Mouse (Mus musculus): Measurements from ENCODE around the gene Mtmr3. TPM values are rescaled to one million over a fixed set of nuclear protein-coding genes. Genes with fewer than 3 reads are reported as not detected.
A peak's percentile ranks its signal among the peaks of the same experiment; 100 is the strongest.

The Mtmr3 gene
- polyA plus RNA-seq, 1 experiment from 2014 or later: 44.1 TPM

DNA sequence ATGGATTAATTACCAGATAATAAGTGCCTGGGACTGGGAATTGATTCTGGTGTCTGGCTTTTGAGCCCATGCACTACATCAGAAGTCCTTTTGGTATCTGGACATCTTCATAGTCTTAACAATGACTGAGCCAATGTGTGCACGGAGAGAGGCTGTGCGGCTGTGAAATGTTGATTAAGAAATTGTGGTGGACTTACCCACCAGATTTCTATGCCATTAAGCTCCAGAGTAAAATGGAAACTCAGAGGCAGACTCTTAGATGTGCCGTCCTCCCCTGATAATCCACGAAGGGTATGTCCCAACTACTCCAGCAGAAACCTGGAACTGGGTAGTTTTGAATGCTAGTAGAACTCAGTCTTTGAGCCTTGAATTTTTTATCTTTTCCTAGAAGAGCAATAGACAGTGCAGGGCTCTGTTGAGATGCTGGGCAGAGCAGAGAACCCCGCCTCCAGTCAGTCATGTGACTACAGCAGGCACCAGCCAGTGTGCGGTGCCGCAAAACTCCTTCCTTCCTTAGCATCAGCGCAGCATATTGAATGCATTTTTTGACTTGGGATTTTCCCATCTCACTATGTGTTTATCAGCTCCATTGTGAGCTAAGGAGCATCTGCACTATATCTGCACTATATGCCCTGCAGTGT, 139.6 kb downstream of the Mtmr3 start:
- no peaks in the 10 kb centered on the region for H3K4me1 ChIP-seq (ENCODE audit: control insufficient read depth, insufficient read depth, low read length)
- DNase-seq: no peak
- WGBS: 68% methylated on average over 8 of the region's 8 CpGs
- H3K36me3 ChIP-seq (ENCODE audit: control insufficient read depth, insufficient read depth, low read length): no peaks in the 10 kb centered on the region
- no peaks in the 10 kb centered on the region for H3K27me3 ChIP-seq (ENCODE audit: control insufficient read depth, insufficient read depth, low read length)
- no peak overlapping the region for H3K27ac ChIP-seq (replicated peaks; ENCODE audit: low read depth, low read length)
- H3K9me3 ChIP-seq (ENCODE audit: control insufficient read depth, low read length): no peaks in the 10 kb centered on the region
- no peak overlapping the region for H3K9ac ChIP-seq (replicated peaks; ENCODE audit: low read length)
- no peak overlapping the region for H3K4me3 ChIP-seq (replicated peaks; ENCODE audit: low read depth, low read length)
- H3K4me2 ChIP-seq (ENCODE audit: low read length): peak overlapping the region; percentile 13; the same call in 1 of the 2 replicates
- ATAC-seq (ENCODE audit: low FRiP score, low TSS enrichment): no peak

DNA sequence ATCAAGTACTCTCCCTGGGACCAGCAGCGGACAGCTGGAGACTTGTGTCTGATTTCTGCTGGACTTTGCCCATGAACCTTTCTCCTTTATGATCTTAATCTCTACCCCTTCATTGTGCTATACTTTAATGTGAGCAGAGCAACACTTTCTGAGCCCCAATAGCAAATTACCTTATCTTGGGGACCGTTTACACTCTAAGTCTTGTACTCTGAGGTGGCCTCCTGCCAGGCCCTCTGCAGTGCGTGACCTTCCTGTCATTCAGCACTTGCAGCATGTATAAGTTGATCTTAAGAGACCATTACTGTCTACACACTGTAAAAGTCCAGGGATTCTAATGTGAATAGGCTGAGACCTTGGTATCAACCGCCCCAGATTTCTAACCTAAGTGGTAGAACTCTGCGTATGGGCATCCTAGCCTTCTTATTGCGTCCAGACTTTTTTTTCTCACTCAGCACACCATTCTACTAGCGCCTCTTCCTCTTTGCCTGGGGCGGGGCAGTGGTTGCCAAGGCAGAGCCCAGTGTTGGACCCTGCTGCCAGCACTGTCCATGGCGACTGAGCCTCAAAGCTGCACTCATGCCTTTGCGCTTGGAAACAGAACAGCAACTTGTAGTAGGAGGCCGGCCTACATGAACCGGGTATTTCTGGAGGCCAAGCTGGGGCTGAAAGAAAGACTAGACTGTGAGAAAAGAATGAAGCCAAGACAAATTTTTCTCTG, 142.0 kb downstream of the Mtmr3 start:
- Histone ChIP-seq H3K4me3 (replicated peaks; ENCODE audit: low read depth, low read length) (no peak overlapping the region), H3K9ac (replicated peaks; ENCODE audit: low read length) (no peak overlapping the region), H3K36me3 (ENCODE audit: control insufficient read depth, insufficient read depth, low read length) (no peaks in the 10 kb centered on the region), H3K27me3 (ENCODE audit: control insufficient read depth, insufficient read depth, low read length) (no peaks in the 10 kb centered on the region), H3K4me2 (ENCODE audit: low read length) (no peak overlapping the region), H3K9me3 (ENCODE audit: control insufficient read depth, low read length) (no peaks in the 10 kb centered on the region), H3K4me1 (ENCODE audit: control insufficient read depth, insufficient read depth, low read length) (no peaks in the 10 kb centered on the region), H3K27ac (replicated peaks; ENCODE audit: low read depth, low read length) (no peak overlapping the region)
- ATAC-seq (ENCODE audit: low FRiP score, low TSS enrichment) (no peak), DNase-seq (no peak)
- WGBS: 83% methylated on average over 12 of the region's 12 CpGs

DNA sequence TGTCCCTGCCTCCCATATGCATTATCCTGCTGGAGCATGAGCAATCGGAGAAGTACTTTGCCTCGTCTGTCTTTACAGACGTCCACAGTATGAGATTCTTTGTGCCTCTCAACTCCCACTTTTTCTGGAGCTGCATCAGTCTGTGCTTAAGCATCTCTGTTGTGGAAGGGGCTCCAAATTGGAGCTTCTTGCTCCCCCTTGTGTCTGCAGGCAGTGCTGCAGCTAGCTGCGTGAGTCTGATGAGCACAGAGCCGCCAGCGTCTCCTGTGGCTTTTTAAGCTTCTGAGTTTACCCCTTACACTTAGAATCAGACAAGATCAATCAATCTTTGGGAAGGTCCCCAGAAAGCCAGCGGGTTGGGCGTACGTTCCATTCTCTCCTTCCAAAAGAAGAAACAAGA, 143.5 kb downstream of the Mtmr3 start:
- no peaks in the 10 kb centered on the region for H3K4me1 ChIP-seq (ENCODE audit: control insufficient read depth, insufficient read depth, low read length)
- no peaks in the 10 kb centered on the region for H3K9me3 ChIP-seq (ENCODE audit: control insufficient read depth, low read length)
- no peak for ATAC-seq (ENCODE audit: low FRiP score, low TSS enrichment)
- no peaks in the 10 kb centered on the region for H3K27me3 ChIP-seq (ENCODE audit: control insufficient read depth, insufficient read depth, low read length)
- no peak overlapping the region for H3K27ac ChIP-seq (replicated peaks; ENCODE audit: low read depth, low read length)
- H3K4me3 ChIP-seq (replicated peaks; ENCODE audit: low read depth, low read length): no peak overlapping the region
- peak; percentile 79 for DNase-seq
- WGBS: 21% methylated on average over 9 of the region's 9 CpGs
- no peak overlapping the region for H3K4me2 ChIP-seq (ENCODE audit: low read length)
- H3K36me3 ChIP-seq (ENCODE audit: control insufficient read depth, insufficient read depth, low read length): no peaks in the 10 kb centered on the region
- H3K9ac ChIP-seq (replicated peaks; ENCODE audit: low read length): no peak overlapping the region

DNA sequence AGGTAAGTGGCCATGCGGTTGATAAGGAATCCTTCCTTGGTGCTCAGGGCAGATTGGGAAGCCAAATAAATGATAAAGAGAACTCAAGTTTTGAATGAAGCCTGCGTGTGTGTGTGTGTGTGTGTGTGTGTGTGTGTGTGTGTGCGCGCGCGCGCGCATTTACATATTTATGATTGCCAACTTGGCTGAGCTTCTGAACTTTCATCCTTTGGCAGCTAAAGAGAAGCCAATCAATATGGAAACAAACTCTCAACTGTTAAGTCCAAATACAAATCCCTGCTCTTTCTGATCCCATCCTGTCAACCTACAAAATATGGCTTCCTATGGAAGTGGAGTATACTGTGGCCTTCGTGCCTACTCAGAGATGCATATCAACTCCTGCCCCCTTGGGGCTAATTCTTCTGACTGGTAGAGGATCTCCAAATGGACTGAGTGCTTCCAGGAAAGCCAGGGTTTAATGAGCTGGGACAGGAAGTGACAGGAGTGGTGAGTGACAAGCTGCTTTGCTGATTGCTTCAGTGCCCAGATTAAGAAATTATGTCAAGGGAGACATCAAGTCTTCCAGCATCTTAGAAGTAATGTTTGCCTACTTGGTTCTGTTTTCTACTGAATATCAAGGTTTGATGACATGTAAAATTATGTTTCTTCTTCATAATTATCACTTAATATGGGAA, 148.3 kb downstream of the Mtmr3 start:
- Histone ChIP-seq H3K27ac (replicated peaks; ENCODE audit: low read depth, low read length) (no peak overlapping the region), H3K9ac (replicated peaks; ENCODE audit: low read length) (no peak overlapping the region), H3K27me3 (ENCODE audit: control insufficient read depth, insufficient read depth, low read length) (no peaks in the 10 kb centered on the region), H3K9me3 (ENCODE audit: control insufficient read depth, low read length) (no peaks in the 10 kb centered on the region), H3K4me1 (ENCODE audit: control insufficient read depth, insufficient read depth, low read length) (no peaks in the 10 kb centered on the region), H3K4me3 (replicated peaks; ENCODE audit: low read depth, low read length) (no peak overlapping the region), H3K4me2 (ENCODE audit: low read length) (no peak overlapping the region), H3K36me3 (ENCODE audit: control insufficient read depth, insufficient read depth, low read length) (no peaks in the 10 kb centered on the region)
- no peak for DNase-seq
- no peak for ATAC-seq (ENCODE audit: low FRiP score, low TSS enrichment)
- WGBS: 94% methylated on average over 9 of the region's 9 CpGs

DNA sequence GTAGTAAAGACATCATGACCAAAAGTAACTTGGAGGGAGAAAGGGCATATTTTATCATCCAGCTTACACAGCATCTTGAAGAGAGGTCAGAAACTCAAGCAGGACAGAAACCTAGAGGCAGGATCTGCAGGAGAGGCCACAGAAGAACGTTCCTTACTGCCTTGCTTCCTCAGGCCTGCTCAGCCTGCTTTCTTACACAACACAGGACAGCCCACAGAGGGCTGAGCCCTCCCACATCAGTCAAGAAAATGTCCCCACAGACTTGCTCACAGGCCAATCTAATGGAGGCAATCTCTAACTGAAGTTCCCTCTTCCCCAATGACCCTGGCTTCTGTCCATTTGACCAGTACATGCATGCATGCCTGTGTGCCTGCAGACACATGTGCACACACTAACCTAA, 152.4 kb downstream of the Mtmr3 start:
- Histone ChIP-seq H3K36me3 (ENCODE audit: control insufficient read depth, insufficient read depth, low read length) (no peaks in the 10 kb centered on the region), H3K27ac (replicated peaks; ENCODE audit: low read depth, low read length) (no peak overlapping the region), H3K4me3 (replicated peaks; ENCODE audit: low read depth, low read length) (no peak overlapping the region), H3K9ac (replicated peaks; ENCODE audit: low read length) (no peak overlapping the region), H3K27me3 (ENCODE audit: control insufficient read depth, insufficient read depth, low read length) (no peaks in the 10 kb centered on the region), H3K9me3 (ENCODE audit: control insufficient read depth, low read length) (no peaks in the 10 kb centered on the region), H3K4me2 (ENCODE audit: low read length) (no peak overlapping the region), H3K4me1 (ENCODE audit: control insufficient read depth, insufficient read depth, low read length) (no peaks in the 10 kb centered on the region)
- 45% methylated on average over 1 of the region's 1 CpGs for WGBS
- no peak for DNase-seq
- ATAC-seq (ENCODE audit: low FRiP score, low TSS enrichment): no peak

DNA sequence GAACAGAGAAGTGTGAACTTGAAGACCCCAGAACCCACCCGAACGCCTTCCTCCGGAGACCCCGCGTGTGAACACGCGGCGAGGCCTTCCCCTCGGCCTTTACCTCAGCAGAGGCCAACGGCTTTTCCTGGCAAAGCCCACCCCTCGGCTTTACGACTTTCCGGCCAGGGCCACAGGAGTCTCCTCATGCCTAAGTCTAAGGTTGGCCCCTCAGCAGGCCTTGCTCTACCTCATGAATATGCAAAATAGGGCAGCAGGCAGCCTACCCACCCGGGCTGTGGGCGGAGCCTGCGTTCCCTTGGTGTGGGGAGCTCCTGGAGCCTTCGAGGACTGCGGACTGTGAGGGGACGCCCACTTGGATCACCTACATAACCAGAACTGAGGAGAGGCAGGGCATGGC, 153.7 kb downstream of the Mtmr3 start, which contains the start of gene Hormad2:
Hormad2 (minus strand) TSS at position 128 of the 400 bp plus-strand sequence.
- Histone ChIP-seq H3K9ac (replicated peaks; ENCODE audit: low read length) (no peak within 1 kb of the TSS), H3K27me3 (ENCODE audit: control insufficient read depth, insufficient read depth, low read length) (no peaks in the 10 kb centered on the region), H3K36me3 (ENCODE audit: control insufficient read depth, insufficient read depth, low read length) (no peaks in the 10 kb centered on the region), H3K4me3 (replicated peaks; ENCODE audit: low read depth, low read length) (no peak within 1 kb of the TSS), H3K4me1 (ENCODE audit: control insufficient read depth, insufficient read depth, low read length) (no peaks in the 10 kb centered on the region), H3K4me2 (ENCODE audit: low read length) (no peak within 1 kb of the TSS), H3K27ac (replicated peaks; ENCODE audit: low read depth, low read length) (no peak within 1 kb of the TSS), H3K9me3 (ENCODE audit: control insufficient read depth, low read length) (no peaks in the 10 kb centered on the region)
- DNase-seq: no peak
- no peak for ATAC-seq (ENCODE audit: low FRiP score, low TSS enrichment)
- 51% methylated on average over 19 of the region's 19 CpGs for WGBS

DNA sequence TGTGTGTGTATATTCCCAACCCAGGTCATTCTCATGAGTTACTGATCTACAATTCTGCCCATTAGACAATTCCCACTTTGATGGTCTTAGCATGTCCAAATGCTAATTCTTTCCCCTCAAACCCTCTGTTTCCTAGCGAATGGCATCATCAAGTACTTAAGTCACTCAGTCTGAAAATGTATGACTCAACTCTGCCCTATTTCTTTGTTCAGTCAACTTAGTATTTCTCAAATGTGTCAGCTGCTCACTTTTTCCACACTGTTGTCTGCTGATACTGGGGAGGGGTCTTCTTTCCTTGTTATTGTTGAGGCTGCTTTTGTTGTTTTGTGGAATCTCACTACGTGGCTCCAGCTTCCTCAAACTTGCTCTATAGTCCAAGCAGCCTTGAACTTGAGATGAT, 156.5 kb downstream of the Mtmr3 start:
- Histone ChIP-seq H3K27ac (replicated peaks; ENCODE audit: low read depth, low read length) (no peak overlapping the region), H3K4me2 (ENCODE audit: low read length) (no peak overlapping the region), H3K9me3 (ENCODE audit: control insufficient read depth, low read length) (no peaks in the 10 kb centered on the region), H3K27me3 (ENCODE audit: control insufficient read depth, insufficient read depth, low read length) (no peaks in the 10 kb centered on the region), H3K4me1 (ENCODE audit: control insufficient read depth, insufficient read depth, low read length) (no peaks in the 10 kb centered on the region), H3K36me3 (ENCODE audit: control insufficient read depth, insufficient read depth, low read length) (no peaks in the 10 kb centered on the region), H3K9ac (replicated peaks; ENCODE audit: low read length) (no peak overlapping the region), H3K4me3 (replicated peaks; ENCODE audit: low read depth, low read length) (no peak overlapping the region)
- DNase-seq (no peak), ATAC-seq (ENCODE audit: low FRiP score, low TSS enrichment) (no peak)
- WGBS: 63% methylated on average over 2 of the region's 2 CpGs

DNA sequence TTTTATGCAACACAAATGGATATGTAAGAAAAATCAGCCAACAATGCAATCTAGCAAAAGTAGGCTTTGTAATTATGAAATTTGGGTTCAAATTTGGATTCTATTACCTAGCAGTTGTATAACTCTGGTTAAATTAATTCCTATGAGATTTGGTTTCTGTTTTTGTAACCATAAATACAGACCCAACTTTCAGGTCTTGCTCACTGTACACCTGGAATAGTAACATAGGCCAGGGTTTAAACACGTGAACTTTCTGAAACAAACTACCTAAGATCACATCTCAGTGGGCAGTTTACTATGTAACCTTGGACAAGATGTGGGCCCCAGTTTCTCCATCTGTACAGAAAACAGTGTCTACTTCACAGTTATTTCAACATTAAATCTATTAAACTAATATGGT, 157.3 kb downstream of the Mtmr3 start:
- H3K4me2 ChIP-seq (ENCODE audit: low read length): no peak overlapping the region
- DNase-seq (no peak), ATAC-seq (ENCODE audit: low FRiP score, low TSS enrichment) (no peak)
- no peaks in the 10 kb centered on the region for H3K9me3 ChIP-seq (ENCODE audit: control insufficient read depth, low read length)
- H3K4me1 ChIP-seq (ENCODE audit: control insufficient read depth, insufficient read depth, low read length): no peaks in the 10 kb centered on the region
- H3K4me3 ChIP-seq (replicated peaks; ENCODE audit: low read depth, low read length): no peak overlapping the region
- no peak overlapping the region for H3K9ac ChIP-seq (replicated peaks; ENCODE audit: low read length)
- no peak overlapping the region for H3K27ac ChIP-seq (replicated peaks; ENCODE audit: low read depth, low read length)
- H3K36me3 ChIP-seq (ENCODE audit: control insufficient read depth, insufficient read depth, low read length): no peaks in the 10 kb centered on the region
- 90% methylated on average over 1 of the region's 1 CpGs for WGBS
- no peaks in the 10 kb centered on the region for H3K27me3 ChIP-seq (ENCODE audit: control insufficient read depth, insufficient read depth, low read length)

Data from midbrain, embryonic 14.5 days (tissue).